Mouse (Mus musculus): Measurements from ENCODE around the gene Brsk1.

GRCm38 (mm10) chr7:4743354-4743753 lies 53.0 kb downstream of the Brsk1 start:
- TF ChIP-seq CTCF (IDR thresholded peaks at IDR 0.05; ENCODE audit: control insufficient read depth, insufficient read depth, insufficient replicate concordance, low read depth, low read length) (no peak), POLR2A (IDR thresholded peaks at IDR 0.05; ENCODE audit: control insufficient read depth, low read depth, low read length) (no peak)
